Mouse (Mus musculus) kidney, adult 18-20 months (tissue): ENCODE measurements around the gene Anks6.

ENCODE experiments used
- DNase-seq: peaks from one replicate; pipeline ENCODE4 v3.0.0; 2021

The Anks6 gene

DNA sequence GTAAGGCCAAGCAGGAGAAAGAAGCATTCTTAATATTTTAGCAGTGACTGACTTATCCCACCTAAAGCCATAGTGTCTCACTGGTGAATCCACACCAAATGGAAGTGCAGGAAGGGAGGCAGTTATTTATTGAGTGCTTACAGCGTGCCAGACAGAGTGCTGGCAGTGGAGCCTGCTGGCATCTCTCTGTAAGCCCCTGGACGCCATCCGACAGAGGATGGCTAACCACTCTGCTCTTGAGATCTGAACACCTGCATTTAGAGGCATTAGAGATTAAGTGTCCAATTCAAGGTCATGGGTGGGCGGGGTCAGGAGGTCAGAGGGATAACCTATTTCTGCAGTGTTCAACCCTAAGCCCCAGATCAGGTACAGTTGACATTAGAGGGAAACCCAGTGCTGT, 68.4 kb downstream of the Anks6 start:
- DNase-seq, result no peak

DNA sequence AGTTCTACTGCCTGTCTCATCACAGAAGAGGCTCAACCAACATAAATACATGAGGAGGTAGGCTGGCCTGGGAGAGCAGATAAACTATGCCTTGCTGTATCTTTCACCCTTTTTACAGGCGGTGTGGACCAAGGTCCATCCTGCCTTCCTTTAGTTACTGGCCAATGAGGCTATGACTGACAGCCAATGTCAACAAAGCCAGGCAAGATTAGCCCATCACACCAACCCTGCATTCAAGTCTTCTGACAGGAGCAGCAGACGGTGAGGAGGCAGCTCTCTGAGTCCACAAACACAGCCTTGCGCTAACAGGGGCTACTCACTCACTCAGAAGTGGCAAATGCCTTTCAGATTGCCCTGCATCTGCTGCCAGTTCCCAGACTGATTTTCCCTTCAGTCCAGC, 69.0 kb downstream of the Anks6 start:
- no peak for DNase-seq

DNA sequence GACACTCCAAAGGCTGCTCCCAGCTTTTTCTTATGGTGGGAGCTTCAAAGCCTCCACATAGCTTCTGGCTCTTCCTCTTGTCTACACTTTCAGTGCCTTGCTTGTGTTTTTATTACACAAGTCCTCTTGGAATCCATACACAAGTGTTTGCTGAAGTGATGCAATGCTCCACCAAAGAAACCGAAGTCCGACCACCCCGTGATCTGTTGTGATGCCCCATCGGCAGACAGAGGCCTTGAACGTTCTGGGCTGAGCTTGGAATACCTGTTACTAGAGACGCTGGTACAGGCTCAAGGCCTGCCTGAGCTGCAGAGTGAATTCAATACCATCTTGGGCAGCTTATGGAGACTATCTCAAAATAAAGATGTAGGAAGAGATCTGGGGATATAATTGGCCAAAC, 69.4 kb downstream of the Anks6 start:
- no peak for DNase-seq

DNA sequence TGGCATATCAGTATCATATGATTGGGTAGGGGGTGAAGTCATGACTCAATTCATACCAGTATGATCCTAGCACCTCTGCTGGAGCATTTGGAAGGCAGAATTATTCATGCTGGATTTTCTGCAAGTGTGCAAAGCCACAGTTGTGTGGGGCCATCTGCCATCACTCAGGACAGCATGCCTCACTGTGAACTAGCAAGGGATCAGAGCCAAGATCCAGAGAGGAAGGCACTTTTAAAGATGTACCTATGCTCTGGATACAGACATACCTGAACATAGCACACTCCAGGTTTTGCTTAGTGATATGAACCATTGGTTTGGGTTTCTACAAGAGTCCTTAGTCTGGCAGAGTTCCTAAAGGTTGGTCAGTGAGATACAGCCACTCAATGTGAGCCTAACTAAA, 71.2 kb downstream of the Anks6 start:
- no peak for DNase-seq

DNA sequence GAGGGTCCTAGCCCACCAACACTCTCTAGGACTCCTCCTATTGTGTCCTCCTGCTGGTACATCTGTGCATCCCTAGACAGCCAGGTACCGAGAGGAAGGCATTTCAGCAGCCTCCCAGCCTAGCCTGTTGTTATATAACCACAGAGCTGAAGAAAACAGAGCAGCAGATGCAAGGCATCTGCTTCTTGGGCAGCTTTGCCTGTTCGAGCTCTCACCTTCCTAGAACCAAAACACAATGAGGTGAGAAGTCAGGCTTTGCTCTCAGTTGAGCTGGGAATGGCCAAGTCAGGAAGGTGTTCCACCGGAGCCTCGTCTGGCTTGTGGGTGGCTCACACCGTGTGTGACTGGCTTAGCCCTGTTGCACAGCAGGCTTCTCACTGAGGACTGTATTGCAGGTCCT, 74.3 kb downstream of the Anks6 start:
- DNase-seq, result no peak

DNA sequence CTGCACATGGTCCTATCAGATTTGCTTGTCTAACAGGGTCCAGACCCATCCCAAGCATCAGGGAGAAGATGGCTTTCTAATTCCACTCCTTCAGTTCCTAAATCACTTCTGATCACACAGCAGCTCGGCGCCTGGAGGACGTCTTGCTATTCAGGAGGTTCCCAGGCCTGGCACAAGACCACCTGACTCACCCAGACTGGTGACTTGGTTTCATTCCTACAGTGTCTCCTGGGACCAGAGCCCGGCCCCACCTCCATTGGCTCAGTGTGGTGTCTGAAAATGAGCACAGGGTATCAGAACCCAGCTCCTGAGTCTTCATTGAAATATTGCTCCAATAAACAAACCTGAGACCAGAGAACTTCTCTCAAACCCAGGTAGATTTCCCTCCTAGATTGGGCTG, 75.1 kb downstream of the Anks6 start:
- DNase-seq, result no peak

DNA sequence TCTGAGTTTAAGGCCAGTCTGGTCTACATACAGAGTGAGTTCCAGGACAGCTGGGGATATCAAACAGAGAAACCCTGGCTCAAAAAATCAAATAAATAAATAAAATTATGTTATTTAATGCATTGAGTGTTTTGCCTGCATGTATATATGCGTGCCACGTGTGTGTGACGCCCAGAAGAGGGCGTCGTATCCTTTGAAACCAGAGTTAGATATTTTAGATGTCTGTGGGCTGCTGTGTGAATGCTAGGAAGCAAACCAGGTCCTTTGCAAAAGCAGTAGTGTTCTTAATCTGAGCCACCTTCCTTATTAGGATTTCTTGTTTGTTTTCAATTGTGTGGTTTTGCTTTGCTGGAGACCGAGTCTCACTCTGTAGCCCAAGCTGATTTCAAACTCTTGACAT, 78.9 kb downstream of the Anks6 start:
- DNase-seq, result no peak

DNA sequence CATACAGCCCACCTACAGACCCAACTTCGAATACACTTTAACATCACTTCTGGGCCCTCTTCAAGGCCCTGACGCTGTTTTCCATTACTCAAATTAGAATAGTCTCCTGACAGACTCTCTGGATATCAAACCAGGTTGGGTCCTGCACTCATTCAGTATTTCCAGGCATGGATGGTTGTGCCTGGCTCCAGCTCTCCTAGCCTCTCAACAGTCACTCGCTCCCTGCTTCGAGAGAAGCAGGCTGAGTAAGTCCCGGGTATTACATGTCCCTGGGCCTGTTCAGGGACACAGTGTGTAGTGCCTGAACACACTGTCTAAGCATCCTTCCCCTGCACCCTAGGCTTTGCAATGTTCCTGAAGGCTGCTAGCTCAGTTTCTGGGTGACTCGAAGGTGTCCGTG, 80.1 kb downstream of the Anks6 start:
- DNase-seq, result no peak

DNA sequence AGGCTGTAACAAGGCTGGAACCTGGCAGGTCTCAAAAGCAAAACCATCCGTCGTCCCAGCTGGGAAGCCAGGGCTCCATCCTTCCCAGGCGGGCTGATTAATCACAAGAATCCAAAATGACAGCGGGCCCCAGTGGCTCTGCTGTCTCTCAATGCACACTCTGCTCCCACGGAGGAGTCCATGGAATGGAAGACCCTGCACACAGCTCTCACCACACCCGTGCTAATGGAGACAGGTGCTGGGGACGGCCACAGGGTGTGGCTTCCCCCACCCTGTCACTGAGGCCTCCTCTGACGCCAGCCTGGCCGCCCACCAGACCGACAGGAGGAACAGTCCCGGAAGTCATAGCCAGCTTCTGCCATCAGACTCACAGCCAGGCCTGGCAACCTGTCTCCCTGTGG, 80.6 kb downstream of the Anks6 start:
- DNase-seq, result no peak

DNA sequence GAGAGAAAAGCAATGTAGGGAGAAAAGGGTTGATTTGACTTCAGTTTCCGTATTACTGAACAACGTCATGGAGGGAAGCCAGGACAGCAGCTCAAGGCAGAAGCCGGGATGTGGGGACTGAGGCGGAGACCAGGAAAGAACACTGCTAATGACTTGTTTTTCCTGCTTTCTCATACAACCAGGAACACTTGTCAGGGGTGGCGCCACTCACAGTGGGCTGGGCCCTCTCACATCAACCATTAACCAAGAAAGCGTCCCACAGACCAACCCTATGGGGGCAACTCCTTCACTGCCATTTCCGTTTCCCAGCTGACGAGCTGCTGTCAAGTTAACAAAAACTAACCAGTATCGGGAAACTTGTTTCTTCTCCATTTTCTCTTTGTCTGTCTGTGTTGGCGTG, 83.9 kb downstream of the Anks6 start:
- no peak for DNase-seq

DNA sequence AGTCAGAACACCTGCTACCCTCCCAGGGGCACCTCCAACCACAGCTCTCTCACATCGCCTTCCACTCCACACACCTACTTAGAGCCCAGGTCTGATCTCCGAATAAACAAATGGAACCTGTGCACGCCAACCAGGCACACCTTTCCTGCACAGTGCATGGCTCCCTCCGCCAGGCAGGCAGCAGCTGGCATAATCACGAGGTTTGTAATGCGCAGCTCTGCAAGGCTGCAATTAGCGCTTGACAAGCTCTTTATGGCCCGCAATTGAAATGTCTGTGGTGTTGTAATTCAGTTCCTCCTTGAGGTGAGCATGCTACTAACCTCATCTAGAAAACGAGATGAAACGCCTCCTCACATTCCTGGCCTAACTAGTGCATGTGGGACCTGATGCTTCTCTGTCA, 89.2 kb downstream of the Anks6 start:
- DNase-seq, result no peak

DNA sequence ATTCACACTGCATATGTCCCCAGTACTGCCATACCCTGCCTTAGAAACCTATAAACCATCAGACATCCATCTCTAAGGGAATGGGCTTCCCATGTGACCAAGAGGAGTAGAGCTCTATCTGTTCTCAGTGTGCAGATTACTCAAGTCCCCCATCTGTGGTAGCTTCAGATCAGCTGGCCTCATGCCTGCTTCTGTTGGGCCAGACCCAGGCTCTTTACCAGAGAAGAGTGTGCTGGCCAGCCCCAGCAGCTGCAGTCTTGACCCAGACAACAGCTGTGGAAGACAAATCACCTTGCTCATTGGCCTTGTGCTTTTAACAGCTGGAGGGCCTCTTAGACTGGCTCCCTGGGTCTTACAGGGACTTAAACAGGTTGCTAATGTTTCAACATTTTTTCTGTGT, 90.7 kb downstream of the Anks6 start:
- no peak for DNase-seq
